ENCODE assay signal across 8 mouse cellular contexts in genomic region chr12:70826318-70827072, GRCm38 (mm10). TPM values are rescaled to one million over a fixed set of nuclear protein-coding genes. Genes with fewer than 3 reads are reported as not detected.
DNase-seq lines count a peak whose midpoint lies in the region; ATAC-seq and TF ChIP-seq lines count a peak whose summit lies in the region.

No protein-coding gene starts in this region.

- no peak for TF ChIP-seq CTCF in testis, adult 2 months (IDR thresholded peaks at IDR 0.05; ENCODE audit: control insufficient read depth, insufficient read depth, insufficient replicate concordance, low read depth, low read length)
- TF ChIP-seq CTCF in hindbrain, postnatal 0 days (IDR thresholded peaks at IDR 0.05; ENCODE audit: low read depth): no peak

- no peak for TF ChIP-seq POLR2A in testis, adult 2 months (IDR thresholded peaks at IDR 0.05; ENCODE audit: control insufficient read depth, low read depth, low read length)

- peaks cover 8% of the 10 kb centered on the region for H3K4me1 ChIP-seq in testis, adult 2 months (ENCODE audit: control insufficient read depth, insufficient read depth, low read length)
- peaks cover 47% of the 10 kb centered on the region for H3K4me1 ChIP-seq in embryonic facial prominence, embryonic 14.5 days (ENCODE audit: control insufficient read depth, insufficient read depth, low read length)
- H3K4me1 ChIP-seq in hindbrain, postnatal 0 days (ENCODE audit: insufficient read depth, low read length): peaks cover 10% of the 10 kb centered on the region; the same call in 1 of the 2 replicates

- 2% methylated on average over 19 of the region's 19 CpGs for WGBS in embryonic facial prominence, embryonic 14.5 days
- 3% methylated on average over 19 of the region's 19 CpGs for WGBS in hindbrain, postnatal 0 days

- intact Hi-C loops in gastrocnemius, postnatal 36 days (cut with DNase I): loop anchor here (5.0 kb wide), 3 partner anchors 56 to 329 kb away; no protein-coding TSS in a partner anchor

- H3K4me3 ChIP-seq in testis, adult 2 months (ENCODE audit: control insufficient read depth, low read depth, low read length): peak overlapping the region; percentile 93
- H3K4me3 ChIP-seq in embryonic facial prominence, embryonic 14.5 days (ENCODE audit: low read depth, low read length): peak overlapping the region; percentile 92
- H3K4me3 ChIP-seq in hindbrain, postnatal 0 days (ENCODE audit: low read length): peak overlapping the region; percentile 62

- no peak for DNase-seq in testis, postnatal 14 days (ENCODE audit: low spot score)
- peak; percentile 68 for DNase-seq in embryonic facial prominence, embryonic 14.5 days (ENCODE audit: low spot score)
- DNase-seq in hindbrain, postnatal 0 days (ENCODE audit: low spot score): no peak
- peak; percentile 59 for DNase-seq in lung, postnatal 10 days
- DNase-seq in thymus, postnatal 10 days (ENCODE audit: low spot score in 2 of 2): peak; percentile 19 to 38
- no peak for DNase-seq in spleen, postnatal 14 days (ENCODE audit: low spot score in 2 of 2)
- no peak for DNase-seq in gastrocnemius, postnatal 36 days

- peak overlapping the region; percentile 86 for H3K4me2 ChIP-seq in embryonic facial prominence, embryonic 14.5 days (ENCODE audit: low read depth, low read length)
- H3K4me2 ChIP-seq in hindbrain, postnatal 0 days (ENCODE audit: low read depth, low read length): peak overlapping the region; percentile 61

- ATAC-seq in embryonic facial prominence, embryonic 14.5 days (ENCODE audit: low read depth): no peak
- no peak for ATAC-seq in hindbrain, postnatal 0 days

- peak overlapping the region; percentile 96 for H3K9ac ChIP-seq in embryonic facial prominence, embryonic 14.5 days (ENCODE audit: low read depth, low read length)
- H3K9ac ChIP-seq in hindbrain, postnatal 0 days (replicated peaks; ENCODE audit: low read length): peak overlapping the region; percentile 70

- H3K36me3 ChIP-seq in testis, adult 2 months (ENCODE audit: control insufficient read depth, insufficient read depth, low read length): no peaks in the 10 kb centered on the region
- no peaks in the 10 kb centered on the region for H3K36me3 ChIP-seq in embryonic facial prominence, embryonic 14.5 days (ENCODE audit: control insufficient read depth, insufficient read depth, low read length)
- H3K36me3 ChIP-seq in hindbrain, postnatal 0 days (ENCODE audit: insufficient read depth, low read length): no peaks in the 10 kb centered on the region

- H3K27me3 ChIP-seq in testis, adult 2 months (ENCODE audit: control insufficient read depth, insufficient read depth, low read length): no peaks in the 10 kb centered on the region
- H3K27me3 ChIP-seq in embryonic facial prominence, embryonic 14.5 days (replicated peaks; ENCODE audit: control insufficient read depth, insufficient read depth, low read length): no peaks in the 10 kb centered on the region
- no peaks in the 10 kb centered on the region for H3K27me3 ChIP-seq in hindbrain, postnatal 0 days (ENCODE audit: insufficient read depth, low read length)

- no peak overlapping the region for H3K27ac ChIP-seq in testis, adult 2 months (ENCODE audit: control insufficient read depth, insufficient read depth, low read depth, low read length)
- peak overlapping the region; percentile 100 for H3K27ac ChIP-seq in embryonic facial prominence, embryonic 14.5 days (replicated peaks; ENCODE audit: low read depth, low read length)
- peak overlapping the region; percentile 93 for H3K27ac ChIP-seq in hindbrain, postnatal 0 days

- no peaks in the 10 kb centered on the region for H3K9me3 ChIP-seq in embryonic facial prominence, embryonic 14.5 days (ENCODE audit: control insufficient read depth, low read length)
- H3K9me3 ChIP-seq in hindbrain, postnatal 0 days (ENCODE audit: low read length): no peaks in the 10 kb centered on the region

RNA-seq across cellular contexts. Expression of gene Frmd6, which starts 1.2 kb away (rescaled TPM):
- polyA plus RNA-seq in testis, adult 2 months (2012; rRNA removed): 5.3 and 5.7 TPM in 2 replicates
- 56.0 and 57.8 TPM in 2 replicates for polyA plus RNA-seq in embryonic facial prominence, embryonic 14.5 days (2014; fragmentation: Nextera tagmentation; extraction: Ambion mirVana)
- total RNA-seq in hindbrain, postnatal 0 days (2014; rRNA removed): 7.0 and 7.9 TPM in 2 replicates
- 5.8 and 6.5 TPM in 2 replicates for polyA plus RNA-seq in hindbrain, postnatal 0 days (2015; fragmentation: Nextera tagmentation; extraction: Ambion mirVana)
- total RNA-seq in gastrocnemius, postnatal 36 days (2021): 10 to 100 TPM; 14.2 to 14.4 TPM

Comparison
In these comparisons a context has a peak if more than half of its experiments do, and no peak if none do; other contexts are left out.
1. DNase-seq: peak in embryonic facial prominence, embryonic 14.5 days (single experiment), lung, postnatal 10 days (single experiment) and thymus, postnatal 10 days (2 of 2); none in testis, postnatal 14 days (single experiment), hindbrain, postnatal 0 days (single experiment), spleen, postnatal 14 days (0 of 2) and gastrocnemius, postnatal 36 days (0 of 2).
2. Peak in every context shown above with its lines, with median percentiles within 50 percentile points of each other: H3K4me3 ChIP-seq.